Mouse (Mus musculus) heart, adult 2 months (tissue): ENCODE data around the gene Pdzd7.

ENCODE experiments used
- CTCF ChIP-seq: fragments of 200-600 bp; IDR thresholded peaks from 2 replicates; pipeline ENCODE4 v1.8.1; 2022; ENCODE audit warnings: antibody characterized with exemption, mild to moderate bottlenecking, moderate library complexity
- POLR2A ChIP-seq: fragments of 200-500 bp; IDR thresholded peaks from 2 replicates; pipeline ENCODE4 v1.6.1; 2011; ENCODE audit warnings: mild to moderate bottlenecking, low read depth, low read length, control low read depth; ENCODE audit not compliant: insufficient read depth

DNA sequence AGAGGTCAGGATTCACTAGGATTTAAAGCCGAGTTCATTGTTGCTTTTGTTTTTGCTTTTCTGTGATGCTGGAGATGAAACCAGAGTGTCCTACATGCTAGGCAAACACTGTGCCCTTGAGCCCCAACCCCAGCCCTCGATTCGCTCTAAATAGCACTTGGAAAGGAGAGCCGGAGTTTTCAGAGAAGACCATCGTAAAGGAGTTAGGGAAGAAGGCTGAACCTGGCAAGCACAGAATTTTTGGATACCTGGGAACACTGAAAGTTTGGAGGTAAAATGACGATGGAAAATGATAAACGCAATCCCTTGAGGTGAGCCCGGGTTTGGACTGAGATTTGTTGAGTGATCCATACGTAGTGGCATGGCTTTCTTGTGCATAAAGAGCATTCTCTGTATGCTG is 57.2 kb downstream of the Pdzd7 start:
- TF ChIP-seq CTCF (no peak), POLR2A (no peak)
